ENCODE assay signal across 27 mouse cellular contexts in genomic region chr19:11625231-11625630, GRCm38 (mm10). TPM values are rescaled to one million over a fixed set of nuclear protein-coding genes. Genes with fewer than 3 reads are reported as not detected.
A peak's percentile ranks its signal among the peaks of the same experiment; 100 is the strongest.
DNase-seq lines count a peak whose midpoint lies in the region; ATAC-seq and TF ChIP-seq lines count a peak whose summit lies in the region.
"Had no signal": no experiment of that assay in that cellular context is flagged by ENCODE, and none has a peak within 500 bp of the region (broad histone marks: within the 10 kb centered on the region; RNA-seq: fewer than 3 reads in every experiment).

No protein-coding gene starts in this region.

- TF ChIP-seq CTCF in liver, postnatal 0 days (IDR thresholded peaks at IDR 0.05; ENCODE audit: low read depth), result no peak
- TF ChIP-seq CTCF in lung, adult 2 months (IDR thresholded peaks at IDR 0.05; ENCODE audit: insufficient read depth, low read length), result no peak

- no peak overlapping the region for H3K4me2 ChIP-seq in kidney, embryonic 14.5 days (replicated peaks; ENCODE audit: low read depth, low read length)
- H3K4me2 ChIP-seq in liver, embryonic 11.5 days, result no peak overlapping the region
- no peak overlapping the region for H3K4me2 ChIP-seq in liver, postnatal 0 days (ENCODE audit: low read depth, low read length)
- H3K4me2 ChIP-seq in forebrain, embryonic 16.5 days (ENCODE audit: low read length), result no peak overlapping the region
- H3K4me2 ChIP-seq: embryonic facial prominence, embryonic 15.5 days; forebrain, embryonic 15.5 days; hindbrain, embryonic 15.5 days; neural tube, embryonic 12.5 days; stomach, embryonic 15.5 days had no signal

- WGBS in kidney, embryonic 14.5 days, result 39% methylated on average over 5 of the region's 5 CpGs
- WGBS in liver, embryonic 11.5 days, result 54% methylated on average over 5 of the region's 5 CpGs
- 49% methylated on average over 5 of the region's 5 CpGs for WGBS in liver, postnatal 0 days (ENCODE audit: insufficient replicate concordance)
- 53% methylated on average over 5 of the region's 5 CpGs for WGBS in lung, adult 2 months
- WGBS in forebrain, embryonic 16.5 days, result 78% methylated on average over 5 of the region's 5 CpGs

- H3K9me3 ChIP-seq in kidney, embryonic 14.5 days (ENCODE audit: control insufficient read depth, low read length), result no peaks in the 10 kb centered on the region
- no peaks in the 10 kb centered on the region for H3K9me3 ChIP-seq in liver, embryonic 11.5 days (ENCODE audit: control insufficient read depth, low read length)
- H3K9me3 ChIP-seq in liver, postnatal 0 days (ENCODE audit: low read length), result no peaks in the 10 kb centered on the region
- no peaks in the 10 kb centered on the region for H3K9me3 ChIP-seq in forebrain, embryonic 16.5 days (ENCODE audit: control insufficient read depth, low read length)
- H3K9me3 ChIP-seq: embryonic facial prominence, embryonic 15.5 days; forebrain, embryonic 15.5 days; heart, embryonic 10.5 days; hindbrain, embryonic 15.5 days; limb, embryonic 10.5 days; neural tube, embryonic 12.5 days; stomach, embryonic 15.5 days had no signal

- H3K36me3 ChIP-seq in kidney, embryonic 14.5 days (ENCODE audit: control insufficient read depth, insufficient read depth, low read length), result no peaks in the 10 kb centered on the region
- no peaks in the 10 kb centered on the region for H3K36me3 ChIP-seq in liver, embryonic 11.5 days (ENCODE audit: control insufficient read depth, insufficient read depth, low read length)
- H3K36me3 ChIP-seq in liver, postnatal 0 days (replicated peaks; ENCODE audit: insufficient read depth, low read length), result no peaks in the 10 kb centered on the region
- H3K36me3 ChIP-seq in forebrain, embryonic 16.5 days (ENCODE audit: control insufficient read depth, insufficient read depth), result no peaks in the 10 kb centered on the region
- H3K36me3 ChIP-seq: embryonic facial prominence, embryonic 15.5 days; forebrain, embryonic 15.5 days; heart, embryonic 10.5 days; hindbrain, embryonic 15.5 days; limb, embryonic 10.5 days; neural tube, embryonic 12.5 days; stomach, embryonic 15.5 days had no signal

- no peak for DNase-seq in kidney, postnatal 4 days
- DNase-seq in c-Kit-positive CD71-positive TER-119-negative erythroid progenitor cells, embryonic 14.5 days (ENCODE audit: low read depth), result peak; percentile 42
- no peak for DNase-seq in liver, embryonic 11.5 days (ENCODE audit: low spot score)
- DNase-seq in liver, postnatal 0 days, result no peak
- DNase-seq in lung, adult 2 months, result no peak
- no peak for DNase-seq in heart, adult 9 months (ENCODE audit: low spot score in 2 of 2)
- DNase-seq: adrenal gland, postnatal 25 days; cerebellum, adult 11-12 months; cerebellum, postnatal 25 days; kidney, adult 8-10 months; lung, postnatal 10 days; midbrain, embryonic 14.5 days; right cerebral cortex, postnatal 4 days; thymus, postnatal 4 days had no signal

- 0 out of 2 replicates have a peak, but pooled peaks have one; percentile 12 for ATAC-seq in kidney, embryonic 14.5 days (ENCODE audit: low FRiP score, low TSS enrichment)
- peak; percentile 86 for ATAC-seq in liver, embryonic 11.5 days (replicated peaks; ENCODE audit: low FRiP score)
- ATAC-seq in liver, postnatal 0 days, result no peak
- no peak for ATAC-seq in forebrain, embryonic 16.5 days
- ATAC-seq: forebrain, embryonic 15.5 days had no signal

- no peaks in the 10 kb centered on the region for H3K4me1 ChIP-seq in kidney, embryonic 14.5 days (ENCODE audit: control insufficient read depth, insufficient read depth, low read length)
- H3K4me1 ChIP-seq in liver, embryonic 11.5 days (replicated peaks; ENCODE audit: control insufficient read depth, insufficient read depth, low read length), result no peaks in the 10 kb centered on the region; the same call in 1 of the 2 replicates
- H3K4me1 ChIP-seq in liver, postnatal 0 days (ENCODE audit: insufficient read depth), result no peaks in the 10 kb centered on the region
- no peaks in the 10 kb centered on the region for H3K4me1 ChIP-seq in lung, adult 2 months (ENCODE audit: control insufficient read depth, insufficient read depth, low read length)
- no peaks in the 10 kb centered on the region for H3K4me1 ChIP-seq in forebrain, embryonic 16.5 days (replicated peaks; ENCODE audit: control insufficient read depth, insufficient read depth, low read length)
- H3K4me1 ChIP-seq: embryonic facial prominence, embryonic 15.5 days; forebrain, embryonic 15.5 days; heart, embryonic 10.5 days; hindbrain, embryonic 15.5 days; limb, embryonic 10.5 days; neural tube, embryonic 12.5 days; stomach, embryonic 15.5 days had no signal

- no peak for TF ChIP-seq POLR2A in lung, adult 2 months (IDR thresholded peaks at IDR 0.05; ENCODE audit: borderline replicate concordance, extremely low read depth, low read depth, low read length)

- H3K9ac ChIP-seq in kidney, embryonic 14.5 days (ENCODE audit: low read depth, low read length), result no peak overlapping the region
- no peak overlapping the region for H3K9ac ChIP-seq in liver, embryonic 11.5 days (ENCODE audit: low read depth, low read length)
- no peak overlapping the region for H3K9ac ChIP-seq in liver, postnatal 0 days (replicated peaks)
- H3K9ac ChIP-seq in forebrain, embryonic 16.5 days (replicated peaks; ENCODE audit: low read depth, low read length), result no peak overlapping the region
- H3K9ac ChIP-seq: embryonic facial prominence, embryonic 15.5 days; forebrain, embryonic 15.5 days; hindbrain, embryonic 15.5 days; neural tube, embryonic 12.5 days; stomach, embryonic 15.5 days had no signal

- H3K27me3 ChIP-seq in kidney, embryonic 14.5 days (ENCODE audit: control insufficient read depth, insufficient read depth, low read length), result no peaks in the 10 kb centered on the region
- H3K27me3 ChIP-seq in liver, embryonic 11.5 days (replicated peaks; ENCODE audit: control insufficient read depth, insufficient read depth, low read length), result no peaks in the 10 kb centered on the region
- H3K27me3 ChIP-seq in liver, postnatal 0 days (ENCODE audit: insufficient read depth, low read length), result no peaks in the 10 kb centered on the region
- H3K27me3 ChIP-seq in forebrain, embryonic 16.5 days (replicated peaks; ENCODE audit: control insufficient read depth, insufficient read depth, low read length), result no peaks in the 10 kb centered on the region
- H3K27me3 ChIP-seq: embryonic facial prominence, embryonic 15.5 days; forebrain, embryonic 15.5 days; hindbrain, embryonic 15.5 days; neural tube, embryonic 12.5 days; stomach, embryonic 15.5 days had no signal

- peak; percentile 56; the same call in 1 of the 2 replicates for TF ChIP-seq EP300 in liver, postnatal 0 days (IDR thresholded peaks at IDR 0.05; ENCODE audit: low read depth)

- no peak overlapping the region for H3K4me3 ChIP-seq in kidney, embryonic 14.5 days (ENCODE audit: low read length)
- H3K4me3 ChIP-seq in liver, embryonic 11.5 days (ENCODE audit: low read depth, low read length), result no peak overlapping the region
- no peak overlapping the region for H3K4me3 ChIP-seq in liver, postnatal 0 days (ENCODE audit: low read depth, low read length)
- no peak overlapping the region for H3K4me3 ChIP-seq in lung, adult 2 months (replicated peaks; ENCODE audit: extremely low read depth, low read depth, low read length)
- H3K4me3 ChIP-seq in forebrain, embryonic 16.5 days (replicated peaks; ENCODE audit: low read length), result no peak overlapping the region
- H3K4me3 ChIP-seq: embryonic facial prominence, embryonic 15.5 days; forebrain, embryonic 15.5 days; heart, embryonic 10.5 days; hindbrain, embryonic 15.5 days; limb, embryonic 10.5 days; neural tube, embryonic 12.5 days; stomach, embryonic 15.5 days had no signal

- H3K27ac ChIP-seq in kidney, embryonic 14.5 days (ENCODE audit: low read depth, low read length), result no peak overlapping the region
- no peak overlapping the region for H3K27ac ChIP-seq in liver, embryonic 11.5 days (ENCODE audit: low read depth, low read length)
- no peak overlapping the region for H3K27ac ChIP-seq in liver, postnatal 0 days (ENCODE audit: low read depth)
- no peak overlapping the region for H3K27ac ChIP-seq in forebrain, embryonic 16.5 days (ENCODE audit: low read length)
- H3K27ac ChIP-seq: embryonic facial prominence, embryonic 15.5 days; forebrain, embryonic 15.5 days; heart, embryonic 10.5 days; hindbrain, embryonic 15.5 days; limb, embryonic 10.5 days; neural tube, embryonic 12.5 days; stomach, embryonic 15.5 days had no signal

RNA-seq across cellular contexts. Expression of gene Ms4a2, which starts 1.7 kb away (rescaled TPM):
- polyA plus RNA-seq in kidney, embryonic 14.5 days (2014; fragmentation: Nextera tagmentation; extraction: Ambion mirVana), result 1.1 and 1.6 TPM in 2 replicates
- 0.19 TPM in 2 replicates for polyA plus RNA-seq in liver, embryonic 11.5 days (2014; fragmentation: Nextera tagmentation; extraction: Ambion mirVana)
- 0.86 and 0.90 TPM in 2 replicates for polyA plus RNA-seq in liver, postnatal 0 days (2015; fragmentation: Nextera tagmentation; extraction: Ambion mirVana)
- polyA plus RNA-seq in lung, adult 2 months (2012; rRNA removed), result 0.05 and 0.14 TPM in 2 replicates
- polyA plus RNA-seq in forebrain, embryonic 16.5 days (2015; fragmentation: Nextera tagmentation; extraction: Ambion mirVana), result 0.14 TPM in 1 of 2 replicates, not detected in the other
- polyA plus RNA-seq: forebrain, embryonic 15.5 days; limb, embryonic 10.5 days; liver, adult 2 months; midbrain, embryonic 14.5 days had no signal

RNA-seq across cellular contexts. Expression of gene Ms4a3, which starts 15.4 kb away (rescaled TPM):
- not detected in 2 replicates for polyA plus RNA-seq in kidney, embryonic 14.5 days (2014; fragmentation: Nextera tagmentation; extraction: Ambion mirVana)
- 7.5 and 9.7 TPM in 2 replicates for polyA plus RNA-seq in liver, embryonic 11.5 days (2014; fragmentation: Nextera tagmentation; extraction: Ambion mirVana)
- polyA plus RNA-seq in liver, postnatal 0 days (2015; fragmentation: Nextera tagmentation; extraction: Ambion mirVana), result 37.6 and 38.0 TPM in 2 replicates
- not detected in 2 replicates for polyA plus RNA-seq in lung, adult 2 months (2012; rRNA removed)
- polyA plus RNA-seq in forebrain, embryonic 16.5 days (2015; fragmentation: Nextera tagmentation; extraction: Ambion mirVana), result not detected in 2 replicates
- polyA plus RNA-seq: brain, embryonic 14.5 days; embryonic facial prominence, embryonic 15.5 days; forebrain, embryonic 15.5 days; heart, embryonic 10.5 days; heart, postnatal 0 days; hindbrain, embryonic 15.5 days; intestine, embryonic 14.5 days; limb, embryonic 10.5 days; liver, adult 2 months; midbrain, embryonic 14.5 days; neural tube, embryonic 12.5 days had no signal

RNA-seq across cellular contexts. Expression of gene Ms4a6d, which starts 20.6 kb away (rescaled TPM):
- polyA plus RNA-seq in kidney, embryonic 14.5 days (2014; fragmentation: Nextera tagmentation; extraction: Ambion mirVana), result 2.6 and 2.9 TPM in 2 replicates
- polyA plus RNA-seq in liver, embryonic 11.5 days (2014; fragmentation: Nextera tagmentation; extraction: Ambion mirVana), result 3.8 and 5.1 TPM in 2 replicates
- polyA plus RNA-seq in liver, postnatal 0 days (2015; fragmentation: Nextera tagmentation; extraction: Ambion mirVana), result 8.8 and 9.0 TPM in 2 replicates
- polyA plus RNA-seq in lung, adult 2 months (2012; rRNA removed), result 2.5 and 4.1 TPM in 2 replicates
- 1.4 and 1.9 TPM in 2 replicates for polyA plus RNA-seq in forebrain, embryonic 16.5 days (2015; fragmentation: Nextera tagmentation; extraction: Ambion mirVana)

RNA-seq across cellular contexts. Expression of gene Oosp2, which starts 35.1 kb away (rescaled TPM):
- not detected in 2 replicates for polyA plus RNA-seq in kidney, embryonic 14.5 days (2014; fragmentation: Nextera tagmentation; extraction: Ambion mirVana)
- polyA plus RNA-seq in liver, embryonic 11.5 days (2014; fragmentation: Nextera tagmentation; extraction: Ambion mirVana), result not detected in 2 replicates
- 0.19 TPM in 1 of 2 replicates, not detected in the other for polyA plus RNA-seq in liver, postnatal 0 days (2015; fragmentation: Nextera tagmentation; extraction: Ambion mirVana)
- not detected in 2 replicates for polyA plus RNA-seq in lung, adult 2 months (2012; rRNA removed)
- not detected in 2 replicates for polyA plus RNA-seq in forebrain, embryonic 16.5 days (2015; fragmentation: Nextera tagmentation; extraction: Ambion mirVana)
- polyA plus RNA-seq: brain, embryonic 14.5 days; embryonic facial prominence, embryonic 15.5 days; forebrain, embryonic 15.5 days; heart, embryonic 10.5 days; heart, postnatal 0 days; hindbrain, embryonic 15.5 days; intestine, embryonic 14.5 days; limb, embryonic 10.5 days; liver, adult 2 months; midbrain, embryonic 14.5 days; neural tube, embryonic 12.5 days; stomach, embryonic 15.5 days had no signal

Comparison
In these comparisons a context has a peak if more than half of its experiments do, and no peak if none do; other contexts are left out.
1. ATAC-seq: peak in kidney, embryonic 14.5 days (single experiment) and liver, embryonic 11.5 days (single experiment); none in liver, postnatal 0 days (single experiment) and forebrain, embryonic 16.5 days (single experiment).